Mouse (Mus musculus) retina, embryonic 14.5 days (tissue): ENCODE data around the gene Pum1.
"Not testable (repeated sequence)": the region's sequence is repeated elsewhere in the genome, so short reads cannot be mapped to it uniquely, and the experiment has no call there.

Experiments used
- DNase-seq: peaks from one replicate; pipeline ENCODE4 v3.0.0-alpha.2; 2015; ENCODE audit warnings: low spot score

Gene Pum1

GRCm38 (mm10) chr4:130668541-130668940, 5.4 kb downstream of the Pum1 start:
- no peak for DNase-seq

- no peak for DNase-seq
These were observed 5.9 kb downstream of the Pum1 start for GRCm38 (mm10) chr4:130668991-130669390.

DNA sequence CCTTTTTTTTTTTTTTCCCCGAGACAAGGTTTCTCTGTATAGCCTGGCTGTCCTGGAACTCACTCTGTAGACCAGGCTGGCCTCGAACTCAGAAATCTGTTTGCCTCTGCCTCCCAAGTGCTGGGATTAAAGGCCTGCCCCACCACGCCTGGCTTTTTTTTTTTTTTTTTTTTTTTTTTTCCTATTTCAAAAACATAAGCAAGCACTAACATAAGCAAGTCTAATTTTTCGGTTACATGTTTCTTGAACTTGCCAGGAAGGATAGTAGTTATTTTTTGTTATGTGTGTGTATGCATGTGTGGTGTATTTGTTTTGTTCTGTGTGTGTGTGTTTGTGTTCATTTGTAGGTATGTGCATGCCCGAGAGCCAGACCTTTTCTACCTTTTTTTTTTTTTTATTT, 6.9 kb downstream of the Pum1 start:
- not testable (repeated sequence) for DNase-seq

DNA sequence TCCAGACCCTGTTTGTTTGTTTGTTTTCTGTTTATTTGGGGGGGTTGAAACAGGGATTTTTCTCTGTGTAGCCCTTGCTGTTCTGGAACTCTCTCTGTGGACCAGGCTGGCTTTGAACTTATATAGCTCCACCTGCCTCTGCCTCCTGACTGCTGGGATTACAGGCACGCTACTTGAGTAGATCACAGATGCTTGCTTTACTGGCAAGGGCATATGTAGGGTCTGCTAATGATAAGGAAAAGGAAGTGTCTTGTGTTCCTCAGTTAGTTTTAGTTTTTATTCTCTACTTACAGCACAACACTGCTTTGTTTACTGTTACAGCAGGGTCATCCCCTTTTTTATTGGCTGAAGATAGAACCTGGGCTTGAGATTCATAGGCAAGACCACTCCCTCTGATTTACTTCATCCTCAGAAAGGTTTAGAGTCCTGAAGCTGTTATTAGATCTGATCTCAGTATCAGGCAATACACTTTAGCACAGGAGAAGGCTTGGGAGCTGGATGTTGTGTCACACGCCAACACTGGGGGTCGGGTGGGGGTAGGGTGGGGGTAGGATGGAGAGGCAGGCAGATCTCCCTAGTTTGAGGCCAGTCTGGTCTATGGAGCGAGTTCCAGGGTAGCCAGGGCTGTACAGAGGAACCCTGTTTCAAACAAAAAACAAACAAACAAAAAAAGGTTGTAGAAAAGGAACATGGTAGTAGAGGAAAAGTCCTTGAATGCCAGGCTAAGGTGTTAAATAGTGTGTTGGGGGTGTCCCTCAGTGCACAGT, 8.1 kb downstream of the Pum1 start:
- no peak for DNase-seq

DNA sequence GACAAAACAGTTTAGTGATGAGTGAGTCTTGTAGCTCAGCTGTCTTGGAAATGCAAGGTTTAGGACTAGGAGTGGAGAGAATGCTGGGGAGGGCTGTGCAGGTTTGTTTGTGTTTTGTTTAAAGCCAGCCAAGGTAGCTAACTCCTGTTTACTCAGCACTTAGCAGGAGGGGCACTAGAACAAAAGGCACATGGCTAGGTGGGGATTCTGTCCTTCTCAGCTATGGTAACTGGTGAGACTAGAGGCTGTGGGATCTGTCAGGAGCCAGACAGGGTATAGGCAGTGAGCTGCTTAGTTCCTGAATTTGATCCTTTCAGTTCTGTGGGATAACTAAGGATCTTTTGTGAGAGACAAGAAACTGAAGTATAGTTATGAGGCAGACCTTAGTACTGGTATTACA, 9.0 kb downstream of the Pum1 start:
- no peak for DNase-seq

- no peak for DNase-seq
These were observed 13.6 kb downstream of the Pum1 start for GRCm38 (mm10) chr4:130676746-130677145.

DNA sequence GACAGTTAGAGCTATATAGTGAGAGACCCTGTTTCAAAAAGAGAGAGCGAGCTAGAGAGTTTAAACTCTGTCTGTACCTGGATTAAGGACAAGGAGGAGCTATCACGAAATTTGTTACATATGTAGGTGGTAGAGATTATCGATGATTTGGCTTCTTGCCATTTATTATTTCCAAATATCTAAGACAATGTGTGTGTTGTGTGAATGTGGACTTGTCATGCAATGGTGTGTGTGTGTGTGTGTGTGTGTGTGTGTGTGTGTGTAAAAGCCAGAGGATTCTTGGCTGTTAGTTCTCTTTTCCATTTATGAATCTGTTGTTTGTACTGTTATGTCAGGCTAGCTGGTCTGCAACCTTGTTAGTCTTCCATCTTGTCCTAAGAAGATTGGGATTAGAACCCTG, 15.0 kb downstream of the Pum1 start:
- DNase-seq = no peak

DNA sequence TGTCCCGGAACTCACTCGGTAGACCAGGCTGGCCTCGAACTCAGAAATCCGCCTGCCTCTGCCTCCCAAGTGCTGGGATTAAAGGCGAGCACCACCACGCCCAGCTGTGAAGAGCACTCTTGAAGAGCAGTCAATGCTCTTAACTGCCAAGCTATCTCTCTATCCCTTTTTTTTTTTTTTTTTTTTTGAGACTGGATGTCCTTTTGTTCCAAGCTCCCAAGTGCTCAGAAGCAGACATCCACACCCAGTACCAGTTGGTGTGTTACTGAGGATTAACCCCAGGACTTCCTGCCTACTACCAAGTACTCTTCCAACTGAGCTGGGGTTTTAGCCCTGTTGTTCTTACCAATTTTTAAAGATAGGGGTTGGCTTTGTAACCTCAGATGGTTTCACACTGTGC, 17.6 kb downstream of the Pum1 start:
- DNase-seq = no peak

DNA sequence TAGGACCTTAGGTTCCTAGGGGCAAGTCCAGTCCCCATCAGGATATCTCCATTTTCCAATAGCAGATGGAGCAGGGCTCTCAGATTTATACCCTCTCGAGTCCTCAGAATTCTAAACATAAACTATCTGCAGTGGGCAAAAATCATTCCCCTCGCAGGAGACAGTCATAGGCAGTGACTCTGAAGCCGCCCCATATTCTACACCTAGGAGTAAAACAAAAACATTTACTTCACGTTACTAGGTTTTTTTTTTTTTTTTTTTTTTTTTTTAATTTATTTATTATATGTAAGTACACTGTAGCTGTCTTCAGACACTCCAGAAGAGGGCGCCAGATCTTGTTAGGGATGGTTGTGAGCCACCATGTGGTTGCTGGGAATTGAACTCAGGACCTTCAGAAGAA, 19.9 kb downstream of the Pum1 start:
- DNase-seq = not testable (repeated sequence)

DNA sequence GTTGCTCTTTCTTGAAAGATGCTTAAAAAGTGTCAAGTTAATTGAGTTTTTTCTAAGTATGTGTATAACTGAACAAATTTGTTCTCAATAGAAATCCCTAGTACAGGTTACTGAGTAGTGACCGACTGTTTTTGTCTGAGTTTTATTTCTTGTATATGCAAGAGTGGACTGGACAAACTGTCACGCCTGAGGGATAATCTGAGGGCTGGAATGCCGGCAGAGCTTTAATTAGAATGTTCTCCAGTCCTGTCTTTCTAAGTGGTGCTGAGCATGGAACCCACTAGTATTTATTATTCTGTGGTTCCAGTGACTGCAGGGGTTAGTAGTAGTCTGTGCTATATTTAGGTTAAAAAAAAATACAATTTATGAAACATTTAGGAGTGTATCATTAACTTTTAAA, 30.8 kb downstream of the Pum1 start:
- no peak for DNase-seq

- DNase-seq = no peak
These were observed 31.9 kb downstream of the Pum1 start for GRCm38 (mm10) chr4:130694982-130695381.

DNA sequence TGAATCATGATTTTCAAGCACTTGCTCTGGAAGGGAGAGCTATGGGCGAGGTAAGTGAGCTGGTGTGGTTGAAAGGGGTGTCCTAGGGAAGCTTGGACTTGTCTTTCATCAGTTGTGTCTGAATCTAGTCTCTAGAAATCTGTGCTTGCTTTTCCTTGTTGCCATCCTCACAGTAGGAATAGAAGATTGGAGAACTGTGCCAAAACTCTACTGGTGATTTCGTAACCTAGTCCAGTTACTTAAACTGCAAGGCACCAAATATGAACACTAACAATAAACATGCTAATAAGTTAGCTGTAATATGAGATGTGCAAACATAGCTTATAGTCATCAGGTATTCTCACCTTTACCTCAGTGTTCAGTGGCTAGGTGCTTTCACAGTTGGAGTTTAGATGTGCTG, 37.9 kb downstream of the Pum1 start:
- DNase-seq = no peak

DNA sequence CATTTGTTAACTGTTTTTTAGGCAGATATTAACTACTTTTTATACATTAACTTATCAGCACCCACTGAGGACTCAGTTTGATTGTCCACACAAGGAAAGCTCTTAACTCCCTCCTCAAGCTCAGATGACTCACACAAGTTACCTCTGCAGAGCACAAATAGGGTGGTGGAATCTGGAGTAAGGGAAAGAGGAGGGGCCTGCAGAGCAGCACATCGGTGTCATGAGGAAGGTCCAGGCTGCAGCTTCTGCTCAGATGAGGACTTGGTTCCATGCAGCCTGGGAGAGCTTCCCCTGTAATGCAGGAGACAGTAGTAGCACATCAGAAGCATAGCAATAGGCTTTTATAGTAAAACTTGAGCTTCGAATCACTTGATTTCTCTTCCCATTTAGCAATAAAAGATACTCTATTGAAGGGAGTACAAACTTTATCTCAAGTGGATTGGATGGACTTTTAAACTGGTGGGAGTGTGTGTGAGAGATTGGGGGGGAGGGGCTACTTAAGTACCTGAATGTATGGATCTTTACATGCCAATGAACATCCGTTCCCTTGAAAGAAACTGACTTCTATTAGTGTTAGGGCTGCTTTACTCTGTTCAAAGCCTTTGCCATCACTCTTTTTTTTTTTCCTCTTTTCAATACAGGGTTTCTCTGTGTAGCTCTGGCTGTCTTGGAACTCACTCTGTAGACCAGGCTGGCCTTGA, 39.9 kb downstream of the Pum1 start:
- no peak for DNase-seq

- DNase-seq = no peak
These were observed 40.5 kb downstream of the Pum1 start for GRCm38 (mm10) chr4:130703601-130704000.

GRCm38 (mm10) chr4:130704615-130705014, 41.5 kb downstream of the Pum1 start:
- no peak for DNase-seq

DNA sequence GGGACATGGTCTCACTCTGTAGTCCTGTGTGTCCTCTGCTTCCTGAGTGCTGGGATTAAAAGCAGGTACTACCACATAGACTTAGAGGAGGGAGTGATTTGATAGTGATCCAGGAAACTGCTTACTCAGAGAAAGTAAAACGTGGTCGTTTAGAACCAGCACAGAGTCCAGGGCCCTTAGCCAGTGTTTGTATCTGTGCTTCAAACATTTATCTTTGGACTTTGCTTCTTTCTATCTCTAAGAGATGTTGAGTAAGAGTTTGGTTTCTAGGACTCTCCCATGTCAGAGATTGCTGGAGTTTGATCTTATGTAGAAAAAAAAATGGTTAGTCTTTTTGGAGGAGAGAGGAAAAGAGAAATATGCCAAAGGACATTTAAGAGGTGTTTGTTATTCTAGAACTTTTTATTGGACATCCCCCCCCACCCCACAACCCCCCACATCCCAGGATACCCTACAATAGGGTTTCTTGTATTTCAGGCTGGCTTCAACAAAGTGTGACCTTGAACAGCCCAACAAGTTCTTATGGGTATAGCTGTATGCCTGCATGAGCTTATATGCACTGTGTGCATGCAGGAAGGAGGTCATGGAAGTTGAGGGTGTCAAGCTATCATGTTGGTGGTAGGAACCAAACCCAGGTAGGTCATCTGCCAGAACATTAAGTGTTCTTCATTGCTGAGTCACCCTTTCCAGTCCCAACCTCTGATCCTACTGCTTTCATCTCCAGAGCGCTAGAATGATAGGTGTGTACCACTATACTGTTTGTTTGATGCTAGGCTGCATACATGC, 43.3 kb downstream of the Pum1 start:
- DNase-seq = no peak

DNA sequence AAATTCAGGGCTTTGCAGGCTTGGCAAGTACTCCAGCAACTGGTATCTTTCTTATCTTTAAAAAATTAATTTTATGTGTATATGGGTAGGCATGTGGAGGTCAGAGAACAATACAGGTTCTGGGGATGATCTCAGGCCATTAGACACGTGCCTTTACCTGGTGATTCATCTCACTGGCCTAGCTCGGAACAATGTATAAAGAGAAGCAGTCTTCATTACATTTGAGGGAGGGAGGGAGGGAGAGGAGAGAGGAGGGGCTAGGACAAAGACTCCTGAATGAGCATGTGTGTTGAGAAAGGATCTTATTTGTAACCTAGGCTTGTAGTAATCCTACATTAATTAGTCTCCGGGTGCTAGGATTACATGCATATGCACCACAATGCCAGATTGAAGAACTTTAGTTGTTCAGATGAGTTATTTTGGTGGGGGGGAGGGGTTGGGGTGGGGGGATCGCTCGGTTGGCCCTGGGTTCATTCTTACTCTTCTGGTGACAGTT, 48.3 kb downstream of the Pum1 start:
- no peak for DNase-seq

GRCm38 (mm10) chr4:130712341-130712740, 49.2 kb downstream of the Pum1 start:
- DNase-seq = no peak

GRCm38 (mm10) chr4:130713430-130713829, 50.3 kb downstream of the Pum1 start:
- no peak for DNase-seq

- no peak for DNase-seq
These were observed 52.0 kb downstream of the Pum1 start for GRCm38 (mm10) chr4:130715126-130715525.

DNA sequence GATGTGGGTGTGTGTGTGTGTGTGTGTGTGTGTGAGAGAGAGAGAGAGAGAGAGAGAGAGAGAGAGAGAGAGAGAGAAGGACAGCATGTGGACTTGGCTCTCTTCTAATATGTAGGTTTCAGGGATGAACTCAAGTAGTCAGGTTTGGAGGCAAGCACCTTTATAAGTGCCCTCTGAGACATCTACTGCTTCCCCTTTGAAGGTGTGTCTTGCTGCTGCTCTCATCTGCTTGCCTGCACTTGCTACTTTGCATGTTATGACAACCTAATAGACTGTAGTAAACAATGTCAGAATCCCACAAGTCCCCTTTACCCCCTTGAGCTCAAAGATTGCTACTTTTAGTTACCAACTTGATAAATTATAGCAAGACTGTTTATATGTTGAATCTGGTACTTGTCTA, 52.5 kb downstream of the Pum1 start:
- no peak for DNase-seq

GRCm38 (mm10) chr4:130719348-130719747, 56.2 kb downstream of the Pum1 start:
- no peak for DNase-seq

GRCm38 (mm10) chr4:130722607-130723006, 59.5 kb downstream of the Pum1 start:
- no peak for DNase-seq
